ENCODE assay signal across 8 mouse cellular contexts in the genomic region with DNA sequence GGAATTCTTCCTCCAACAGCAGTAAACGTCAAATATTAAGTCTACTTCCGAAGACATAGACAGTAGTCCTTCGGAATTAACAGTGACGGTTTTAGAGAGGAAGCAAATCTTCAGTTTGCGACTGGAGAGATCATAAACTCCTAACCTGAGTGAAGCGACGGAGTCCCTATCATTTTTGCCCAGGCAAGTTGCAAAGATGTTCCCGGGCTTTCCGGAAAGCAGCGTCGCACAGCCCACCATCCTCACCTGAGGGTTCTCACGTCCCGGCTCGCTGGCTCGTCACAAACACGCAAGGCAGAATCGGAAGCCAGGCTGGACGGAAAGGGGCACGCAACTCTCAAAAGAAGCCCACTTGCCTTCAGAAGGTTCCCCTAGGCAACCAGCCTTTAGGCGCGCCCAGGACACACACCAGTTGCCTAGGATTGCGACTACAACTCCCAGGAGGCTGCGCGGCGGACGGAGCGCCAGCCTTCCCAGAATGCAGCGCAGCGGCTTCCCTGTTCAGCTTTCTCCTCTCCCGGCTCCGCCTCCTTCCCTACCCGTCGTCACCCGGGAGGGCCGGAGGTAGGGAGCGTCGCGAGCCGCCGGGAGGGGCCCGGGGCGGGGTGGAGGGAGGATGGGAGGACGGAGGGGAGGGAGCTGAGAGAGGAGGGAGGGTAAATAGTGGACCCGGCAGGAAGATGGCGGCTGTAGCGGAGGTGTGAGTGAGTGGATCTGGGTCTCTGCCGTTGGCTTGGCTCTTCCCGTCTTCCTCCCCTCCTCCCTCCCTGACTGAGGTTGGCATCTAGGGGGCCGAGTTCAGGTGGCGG. TPM values are rescaled to one million over a fixed set of nuclear protein-coding genes. Genes with fewer than 3 reads are reported as not detected.
DNase-seq lines count a peak whose midpoint lies in the region; ATAC-seq lines count a peak whose summit lies in the region.

A gene (minus strand): TSS at position 499 of the 809 bp plus-strand sequence.
A gene (plus strand): TSS at position 538 of the 809 bp plus-strand sequence.

- 0 out of 2 replicates have a peak, but pooled peaks cover 6% of the 10 kb centered on the region for H3K4me1 ChIP-seq in lung, embryonic 16.5 days (replicated peaks; ENCODE audit: control insufficient read depth, insufficient read depth, low read length)

- H3K4me3 ChIP-seq in lung, embryonic 16.5 days (ENCODE audit: low read length), result peak within 1 kb of the TSS; percentile 94

- no peaks in the 10 kb centered on the region for H3K9me3 ChIP-seq in lung, embryonic 16.5 days (ENCODE audit: control insufficient read depth, low read length)

- peak; percentile 87 for DNase-seq in MEL-GATA-1-ER (ENCODE audit: extremely low read depth, low read depth)
- DNase-seq in cerebellum, adult 8-10 months, result peak; percentile 94
- peak; percentile 97 for DNase-seq in forelimb bud, embryonic 11.5 days (ENCODE audit: low read depth, low spot score)
- DNase-seq in layer of hippocampus, adult 9-10 months (ENCODE audit: low spot score), result peak; percentile 93
- peak; percentile 88 for DNase-seq in ovary, postnatal 10 days (ENCODE audit: low spot score)
- peak; percentile 89 to 90 for DNase-seq in thymus, postnatal 10 days (ENCODE audit: low spot score in 2 of 2)

- ATAC-seq in hematopoietic stem cell, adult 5-6 weeks (replicated peaks in 1 of 2; ENCODE audit: insufficient read depth in 1 of 2, low FRiP score in 2 of 2, low TSS enrichment in 1 of 2, low read depth in 1 of 2, poor library complexity in 2 of 2, severe bottlenecking in 2 of 2), result peak; percentile 97 to 99
- ATAC-seq in lung, embryonic 16.5 days (ENCODE audit: low read depth), result peak; percentile 99

- no peaks in the 10 kb centered on the region for H3K36me3 ChIP-seq in lung, embryonic 16.5 days (ENCODE audit: control insufficient read depth, insufficient read depth, low read length)

- peak within 1 kb of the TSS; percentile 97 for H3K9ac ChIP-seq in lung, embryonic 16.5 days (ENCODE audit: low read length)

- H3K4me2 ChIP-seq in lung, embryonic 16.5 days (ENCODE audit: low read depth, low read length), result peak within 1 kb of the TSS; percentile 81

- under 1% methylated on average over 46 of the region's 50 CpGs for WGBS in lung, embryonic 16.5 days

- no peaks in the 10 kb centered on the region for H3K27me3 ChIP-seq in lung, embryonic 16.5 days (ENCODE audit: control insufficient read depth, insufficient read depth, low read depth, low read length)

- H3K27ac ChIP-seq in lung, embryonic 16.5 days (ENCODE audit: low read length), result peak within 1 kb of the TSS; percentile 88

RNA-seq across cellular contexts. Expression of the first gene that starts in this region (rescaled TPM):
- 14.5 and 20.4 TPM in 2 replicates for total RNA-seq in hematopoietic stem cell, adult 5-6 weeks (2017)
- 9.9 and 10.5 TPM in 2 replicates for polyA plus RNA-seq in lung, embryonic 16.5 days (2015; fragmentation: Nextera tagmentation; extraction: Ambion mirVana)

RNA-seq across cellular contexts. Expression of the second gene that starts in this region (rescaled TPM):
- total RNA-seq in hematopoietic stem cell, adult 5-6 weeks (2017), result 73.1 and 90.3 TPM in 2 replicates
- polyA plus RNA-seq in lung, embryonic 16.5 days (2015; fragmentation: Nextera tagmentation; extraction: Ambion mirVana), result 9.2 and 10.3 TPM in 2 replicates

Comparison
In these comparisons a context has a peak if more than half of its experiments do, and no peak if none do; other contexts are left out.
1. Peak in every context shown above with its lines: DNase-seq, ATAC-seq, H3K4me3 ChIP-seq and H3K27ac ChIP-seq.